Mouse (Mus musculus) lung, adult 2 months (tissue): ENCODE measurements at regions not wholly inside any gene's neighbourhood (a gene's known extent, or its start where the extent isn't known, plus 50 kb on each side); places are given as distances from the start of the nearest gene placed in this dataset.

Experiments used
- CTCF ChIP-seq: fragments of 200-500 bp; IDR thresholded peaks from 2 replicates; pipeline ENCODE4 v1.5.1; 2011; ENCODE audit warnings: mild to moderate bottlenecking, low read length, control low read depth; ENCODE audit not compliant: insufficient read depth
- POLR2A ChIP-seq: fragments of 200-500 bp; IDR thresholded peaks from 2 replicates; pipeline ENCODE4 v1.6.1; 2011; ENCODE audit warnings: low read depth, mild to moderate bottlenecking, control low read depth, low read length, borderline replicate concordance; ENCODE audit errors: extremely low read depth

DNA sequence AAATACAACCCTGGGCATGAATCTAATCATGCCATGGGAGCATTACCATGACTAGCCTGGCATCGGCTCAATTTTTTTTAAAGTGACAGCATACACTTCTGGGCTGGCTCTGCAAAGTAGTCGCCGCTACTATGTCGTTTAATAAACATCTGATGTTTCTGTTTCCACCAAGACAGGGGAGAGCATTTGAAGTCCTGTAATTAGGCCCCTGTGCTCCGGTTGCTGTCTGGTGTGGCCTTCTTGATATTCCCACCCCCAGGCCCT, 293.8 kb downstream of the Bcl11a start:
- TF ChIP-seq CTCF (no peak), POLR2A (no peak)
